Comparison of ENCODE assay signal across 19 mouse cellular contexts in genomic region chr4:148435106-148435505, GRCm38 (mm10). TPM values are rescaled to one million over a fixed set of nuclear protein-coding genes. Genes with fewer than 3 reads are reported as not detected.
DNase-seq lines count a peak whose midpoint lies in the region; ATAC-seq lines count a peak whose summit lies in the region.
"Had no signal": no experiment of that assay in that cellular context is flagged by ENCODE, and none has a peak within 500 bp of the region (broad histone marks: within the 10 kb centered on the region; RNA-seq: fewer than 3 reads in every experiment).

No protein-coding gene starts in this region.

- no peak for ATAC-seq in forebrain, embryonic 15.5 days (replicated peaks)
- no peak for ATAC-seq in forebrain, embryonic 11.5 days (replicated peaks; ENCODE audit: low FRiP score)
- ATAC-seq in limb, embryonic 13.5 days (ENCODE audit: low FRiP score, low read depth) = no peak
- ATAC-seq in neural tube, embryonic 15.5 days (ENCODE audit: low FRiP score) = no peak
- ATAC-seq in intestine, embryonic 15.5 days = no peak
- ATAC-seq: inflammation-experienced regulatory T-cells, adult 6 months had no signal

- DNase-seq in forebrain, embryonic 11.5 days (ENCODE audit: low spot score) = no peak
- no peak for DNase-seq in limb, embryonic 10.5 days (ENCODE audit: low spot score)
- peak; percentile 46 for DNase-seq in adrenal gland, postnatal 14 days
- DNase-seq: heart, postnatal 14 days; kidney, adult 8-10 months; kidney, postnatal 14 days; liver, embryonic 13.5 days; lung, postnatal 36 days; right cerebral cortex, postnatal 25 days; thymus, adult 18-20 months had no signal

- H3K9ac ChIP-seq in forebrain, embryonic 15.5 days (replicated peaks) = no peak overlapping the region
- H3K9ac ChIP-seq in forebrain, embryonic 11.5 days (ENCODE audit: low read length) = no peak overlapping the region
- H3K9ac ChIP-seq in limb, embryonic 13.5 days = 0 out of 2 replicates have a peak overlapping the region, but pooled peaks have one; percentile 13
- H3K9ac ChIP-seq in neural tube, embryonic 15.5 days (replicated peaks) = no peak overlapping the region
- no peak overlapping the region for H3K9ac ChIP-seq in intestine, embryonic 15.5 days
- H3K9ac ChIP-seq: heart, embryonic 12.5 days; liver, embryonic 13.5 days; lung, embryonic 14.5 days; stomach, embryonic 15.5 days had no signal

- no peaks in the 10 kb centered on the region for H3K27me3 ChIP-seq in forebrain, embryonic 15.5 days
- no peaks in the 10 kb centered on the region for H3K27me3 ChIP-seq in forebrain, embryonic 11.5 days (ENCODE audit: control insufficient read depth, insufficient read depth, low read length)
- no peaks in the 10 kb centered on the region for H3K27me3 ChIP-seq in limb, embryonic 13.5 days
- H3K27me3 ChIP-seq in limb, embryonic 10.5 days (ENCODE audit: low read depth, poor library complexity, severe bottlenecking) = no peaks in the 10 kb centered on the region
- no peaks in the 10 kb centered on the region for H3K27me3 ChIP-seq in neural tube, embryonic 15.5 days (replicated peaks)
- H3K27me3 ChIP-seq in intestine, embryonic 15.5 days (replicated peaks) = no peaks in the 10 kb centered on the region
- H3K27me3 ChIP-seq: heart, embryonic 12.5 days; liver, embryonic 13.5 days; stomach, embryonic 15.5 days had no signal

- H3K4me3 ChIP-seq in forebrain, embryonic 15.5 days = no peak overlapping the region
- no peak overlapping the region for H3K4me3 ChIP-seq in forebrain, embryonic 11.5 days (ENCODE audit: low read depth, low read length)
- no peak overlapping the region for H3K4me3 ChIP-seq in limb, embryonic 13.5 days
- no peak overlapping the region for H3K4me3 ChIP-seq in limb, embryonic 10.5 days
- H3K4me3 ChIP-seq in neural tube, embryonic 15.5 days (replicated peaks) = no peak overlapping the region
- no peak overlapping the region for H3K4me3 ChIP-seq in intestine, embryonic 15.5 days (replicated peaks)
- H3K4me3 ChIP-seq: embryonic facial prominence, embryonic 10.5 days; heart, embryonic 12.5 days; liver, embryonic 13.5 days; stomach, embryonic 15.5 days had no signal

- WGBS in forebrain, embryonic 15.5 days = 88% methylated on average over 3 of the region's 3 CpGs
- whole genome bisulfite sequencing in forebrain, embryonic 11.5 days = 87% methylated on average over 3 of the region's 3 CpGs
- 84% methylated on average over 3 of the region's 3 CpGs for WGBS in limb, embryonic 13.5 days
- WGBS in limb, embryonic 10.5 days = 94% methylated on average over 3 of the region's 3 CpGs
- WGBS in neural tube, embryonic 15.5 days = 80% methylated on average over 3 of the region's 3 CpGs
- WGBS in intestine, embryonic 15.5 days = 94% methylated on average over 3 of the region's 3 CpGs

- H3K27ac ChIP-seq in forebrain, embryonic 15.5 days (replicated peaks) = peak overlapping the region; percentile 31; the same call in 1 of the 2 replicates
- H3K27ac ChIP-seq in forebrain, embryonic 11.5 days (ENCODE audit: low read depth, low read length) = no peak overlapping the region
- H3K27ac ChIP-seq in limb, embryonic 13.5 days = no peak overlapping the region
- H3K27ac ChIP-seq in limb, embryonic 10.5 days = no peak overlapping the region
- H3K27ac ChIP-seq in neural tube, embryonic 15.5 days (replicated peaks) = peak overlapping the region; percentile 65
- no peak overlapping the region for H3K27ac ChIP-seq in intestine, embryonic 15.5 days
- H3K27ac ChIP-seq: embryonic facial prominence, embryonic 10.5 days; liver, embryonic 13.5 days; stomach, embryonic 15.5 days had no signal

- no peaks in the 10 kb centered on the region for H3K9me3 ChIP-seq in forebrain, embryonic 15.5 days
- no peaks in the 10 kb centered on the region for H3K9me3 ChIP-seq in forebrain, embryonic 11.5 days (ENCODE audit: control insufficient read depth, low read length)
- H3K9me3 ChIP-seq in limb, embryonic 13.5 days = no peaks in the 10 kb centered on the region
- no peaks in the 10 kb centered on the region for H3K9me3 ChIP-seq in limb, embryonic 10.5 days (replicated peaks)
- no peaks in the 10 kb centered on the region for H3K9me3 ChIP-seq in neural tube, embryonic 15.5 days (replicated peaks)
- H3K9me3 ChIP-seq in intestine, embryonic 15.5 days = no peaks in the 10 kb centered on the region
- H3K9me3 ChIP-seq: embryonic facial prominence, embryonic 10.5 days; heart, embryonic 12.5 days; liver, embryonic 13.5 days; stomach, embryonic 15.5 days had no signal

- peaks cover 13% of the 10 kb centered on the region for H3K4me1 ChIP-seq in forebrain, embryonic 15.5 days
- no peaks in the 10 kb centered on the region for H3K4me1 ChIP-seq in forebrain, embryonic 11.5 days (replicated peaks; ENCODE audit: control insufficient read depth, insufficient read depth, low read length)
- H3K4me1 ChIP-seq in limb, embryonic 13.5 days = no peaks in the 10 kb centered on the region
- H3K4me1 ChIP-seq in limb, embryonic 10.5 days = peaks cover 30% of the 10 kb centered on the region
- H3K4me1 ChIP-seq in neural tube, embryonic 15.5 days = peaks cover 10% of the 10 kb centered on the region; the same call in 1 of the 2 replicates
- H3K4me1 ChIP-seq in intestine, embryonic 15.5 days (replicated peaks) = no peaks in the 10 kb centered on the region
- H3K4me1 ChIP-seq: stomach, embryonic 15.5 days had no signal

- no peak overlapping the region for H3K4me2 ChIP-seq in forebrain, embryonic 15.5 days (replicated peaks)
- no peak overlapping the region for H3K4me2 ChIP-seq in forebrain, embryonic 11.5 days (ENCODE audit: low read depth, low read length, severe bottlenecking)
- no peak overlapping the region for H3K4me2 ChIP-seq in limb, embryonic 13.5 days (replicated peaks)
- H3K4me2 ChIP-seq in neural tube, embryonic 15.5 days = no peak overlapping the region
- no peak overlapping the region for H3K4me2 ChIP-seq in intestine, embryonic 15.5 days (replicated peaks)
- H3K4me2 ChIP-seq: heart, embryonic 12.5 days; liver, embryonic 13.5 days; lung, embryonic 14.5 days; stomach, embryonic 15.5 days had no signal

- H3K36me3 ChIP-seq in forebrain, embryonic 15.5 days = 0 out of 2 replicates have a peak, but pooled peaks cover 2% of the 10 kb centered on the region
- no peaks in the 10 kb centered on the region for H3K36me3 ChIP-seq in forebrain, embryonic 11.5 days (ENCODE audit: control insufficient read depth, insufficient read depth, low read length)
- peaks cover 26% of the 10 kb centered on the region for H3K36me3 ChIP-seq in limb, embryonic 13.5 days
- peaks cover 46% of the 10 kb centered on the region for H3K36me3 ChIP-seq in limb, embryonic 10.5 days
- H3K36me3 ChIP-seq in neural tube, embryonic 15.5 days = peaks cover 3% of the 10 kb centered on the region; the same call in 1 of the 2 replicates
- H3K36me3 ChIP-seq in intestine, embryonic 15.5 days = peaks cover 4% of the 10 kb centered on the region; the same call in 1 of the 2 replicates

RNA-seq across cellular contexts. Expression of gene Ubiad1, which starts 9.5 kb away (rescaled TPM):
- 18.4 and 19.0 TPM in 2 replicates for polyA plus RNA-seq in forebrain, embryonic 15.5 days (2015; fragmentation: Nextera tagmentation; extraction: Ambion mirVana)
- 17.0 and 19.6 TPM in 2 replicates for polyA plus RNA-seq in forebrain, embryonic 11.5 days (2014; fragmentation: Nextera tagmentation; extraction: Ambion mirVana)
- 21.3 and 23.1 TPM in 2 replicates for polyA plus RNA-seq in limb, embryonic 13.5 days (2015; fragmentation: Nextera tagmentation; extraction: Ambion mirVana)
- polyA plus RNA-seq in limb, embryonic 10.5 days (2016; fragmentation: Nextera tagmentation; extraction: Ambion mirVana) = 25.9 and 26.4 TPM in 2 replicates
- total RNA-seq in adrenal gland, postnatal 14 days (2021) = 20.0 and 21.8 TPM in 2 replicates
- 17.7 and 19.7 TPM in 2 replicates for polyA plus RNA-seq in neural tube, embryonic 15.5 days (2015; fragmentation: Nextera tagmentation; extraction: Ambion mirVana)
- 22.0 and 22.7 TPM in 2 replicates for polyA plus RNA-seq in intestine, embryonic 15.5 days (2015; fragmentation: Nextera tagmentation; extraction: Ambion mirVana)

RNA-seq across cellular contexts. Expression of gene Mtor, which starts 13.3 kb away (rescaled TPM):
- 22.6 and 25.1 TPM in 2 replicates for polyA plus RNA-seq in forebrain, embryonic 15.5 days (2015; fragmentation: Nextera tagmentation; extraction: Ambion mirVana)
- 30.6 and 37.6 TPM in 2 replicates for polyA plus RNA-seq in forebrain, embryonic 11.5 days (2014; fragmentation: Nextera tagmentation; extraction: Ambion mirVana)
- 15.8 and 16.5 TPM in 2 replicates for polyA plus RNA-seq in limb, embryonic 13.5 days (2015; fragmentation: Nextera tagmentation; extraction: Ambion mirVana)
- polyA plus RNA-seq in limb, embryonic 10.5 days (2016; fragmentation: Nextera tagmentation; extraction: Ambion mirVana) = 20.6 and 22.3 TPM in 2 replicates
- total RNA-seq in adrenal gland, postnatal 14 days (2021) = 65.5 and 67.5 TPM in 2 replicates
- polyA plus RNA-seq in neural tube, embryonic 15.5 days (2015; fragmentation: Nextera tagmentation; extraction: Ambion mirVana) = 17.7 and 21.4 TPM in 2 replicates
- 11.6 and 12.7 TPM in 2 replicates for polyA plus RNA-seq in intestine, embryonic 15.5 days (2015; fragmentation: Nextera tagmentation; extraction: Ambion mirVana)

Comparison
In these comparisons a context has a peak if more than half of its experiments do, and no peak if none do; other contexts are left out.
1. H3K27ac ChIP-seq: peak in forebrain, embryonic 15.5 days (single experiment) and neural tube, embryonic 15.5 days (single experiment); none in forebrain, embryonic 11.5 days (single experiment), limb, embryonic 13.5 days (single experiment), limb, embryonic 10.5 days (single experiment) and intestine, embryonic 15.5 days (single experiment).